Mouse (Mus musculus) liver, postnatal 0 days (tissue): ENCODE measurements around the gene Brinp2.

Experiments used
- CTCF ChIP-seq: sonication (generic); IDR thresholded peaks from 2 replicates; pipeline ENCODE4 v1.5.1; 2016; ENCODE audit warnings: antibody characterized with exemption, low read depth
- EP300 ChIP-seq: IDR thresholded peaks from 2 replicates; pipeline ENCODE4 v1.6.1; 2016; ENCODE audit warnings: antibody characterized with exemption, low read depth, mild to moderate bottlenecking

DNA sequence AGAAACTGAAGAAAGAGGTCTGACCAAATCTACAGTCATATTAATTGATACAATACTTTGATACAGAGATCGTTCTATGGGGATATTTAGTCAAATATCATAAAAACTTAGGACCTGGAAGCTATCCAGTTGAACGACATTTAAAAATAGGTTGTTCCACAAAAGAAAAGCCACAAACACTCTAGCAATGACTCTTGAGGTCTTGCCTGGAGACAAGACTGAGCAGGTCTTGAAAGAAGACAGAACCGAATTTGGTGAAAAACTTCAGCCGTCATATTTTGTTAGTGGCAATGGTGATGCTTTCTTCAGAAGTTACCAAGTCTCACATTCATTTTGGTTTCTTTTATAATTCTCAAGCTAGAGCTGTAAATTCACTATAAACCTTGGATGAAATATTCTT is 32.9 kb upstream of the Brinp2 start:
- TF ChIP-seq CTCF (no peak), EP300 (no peak)
